Mouse (Mus musculus) heart, adult 18-20 months (tissue): ENCODE data around the gene 3100002H09Rik. TPM values are rescaled to one million over a fixed set of nuclear protein-coding genes. Genes with fewer than 3 reads are reported as not detected.

Source experiments
- DNase-seq, 2 experiments: peaks; one replicate each; pipeline ENCODE4 v3.0.0; 2021 to 2022; ENCODE audit warnings: mixed read lengths in 1 of 2
- long read RNA-seq, 2 experiments: library from polyadenylated mRNA; stranded (forward); transcript quantifications; one replicate each; pipeline ENCODE4 v2.0.0; 2021
- total RNA-seq, 2 experiments: library from RNA; stranded (reverse); gene quantifications; 2 replicates each; pipeline ENCODE4 v1.2.3; 2021

The 3100002H09Rik gene
- not detected for total RNA-seq
- long read RNA-seq, experiment 1: 0 reads
- long read RNA-seq, experiment 2: 0 reads

DNA sequence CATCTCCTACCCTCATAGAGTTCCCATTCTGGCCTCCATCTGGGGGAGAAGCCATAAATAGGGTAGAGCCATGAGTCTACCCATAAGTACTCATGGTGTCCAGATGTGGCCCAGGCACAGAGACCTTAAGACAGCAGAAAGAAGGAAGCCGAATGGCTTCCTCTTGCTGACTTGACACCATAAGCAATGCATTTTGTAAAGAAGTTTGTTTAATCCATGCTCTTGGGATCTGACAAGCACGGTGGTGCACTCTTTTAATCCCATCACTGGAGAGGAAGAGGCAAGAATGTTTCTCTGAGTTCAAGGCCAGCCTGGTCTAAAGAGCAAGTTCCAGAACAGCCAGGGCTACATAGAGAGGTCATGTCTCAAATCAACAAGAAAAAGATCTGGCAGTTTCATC, at the start of gene 3100002H09Rik:
3100002H09Rik (minus strand) TSS at position 101 of the 400 bp plus-strand sequence.
- DNase-seq: no peak

- peak in 1 of 2 experiments; percentile 39 for DNase-seq
Observed at GRCm38 (mm10) chr4:124659251-124660217, 48.9 kb upstream of the 3100002H09Rik start.

DNA sequence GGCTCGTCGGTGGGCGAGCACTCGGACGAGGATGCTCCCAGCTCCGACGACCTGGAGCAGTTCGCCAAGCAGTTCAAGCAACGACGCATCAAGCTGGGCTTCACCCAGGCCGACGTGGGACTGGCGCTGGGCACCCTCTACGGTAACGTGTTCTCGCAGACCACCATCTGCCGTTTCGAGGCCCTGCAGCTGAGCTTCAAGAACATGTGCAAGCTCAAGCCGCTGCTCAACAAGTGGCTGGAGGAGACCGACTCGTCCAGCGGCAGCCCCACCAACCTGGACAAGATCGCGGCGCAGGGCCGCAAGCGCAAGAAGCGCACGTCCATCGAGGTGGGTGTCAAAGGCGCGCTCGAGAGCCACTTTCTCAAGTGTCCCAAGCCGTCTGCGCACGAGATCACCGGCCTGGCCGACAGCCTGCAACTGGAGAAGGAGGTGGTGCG, 47.8 kb upstream of the 3100002H09Rik start:
- peak in 1 of 2 experiments; percentile 38 for DNase-seq

- no peak for DNase-seq
Observed at GRCm38 (mm10) chr4:124657781-124658180, 47.2 kb upstream of the 3100002H09Rik start.

DNA sequence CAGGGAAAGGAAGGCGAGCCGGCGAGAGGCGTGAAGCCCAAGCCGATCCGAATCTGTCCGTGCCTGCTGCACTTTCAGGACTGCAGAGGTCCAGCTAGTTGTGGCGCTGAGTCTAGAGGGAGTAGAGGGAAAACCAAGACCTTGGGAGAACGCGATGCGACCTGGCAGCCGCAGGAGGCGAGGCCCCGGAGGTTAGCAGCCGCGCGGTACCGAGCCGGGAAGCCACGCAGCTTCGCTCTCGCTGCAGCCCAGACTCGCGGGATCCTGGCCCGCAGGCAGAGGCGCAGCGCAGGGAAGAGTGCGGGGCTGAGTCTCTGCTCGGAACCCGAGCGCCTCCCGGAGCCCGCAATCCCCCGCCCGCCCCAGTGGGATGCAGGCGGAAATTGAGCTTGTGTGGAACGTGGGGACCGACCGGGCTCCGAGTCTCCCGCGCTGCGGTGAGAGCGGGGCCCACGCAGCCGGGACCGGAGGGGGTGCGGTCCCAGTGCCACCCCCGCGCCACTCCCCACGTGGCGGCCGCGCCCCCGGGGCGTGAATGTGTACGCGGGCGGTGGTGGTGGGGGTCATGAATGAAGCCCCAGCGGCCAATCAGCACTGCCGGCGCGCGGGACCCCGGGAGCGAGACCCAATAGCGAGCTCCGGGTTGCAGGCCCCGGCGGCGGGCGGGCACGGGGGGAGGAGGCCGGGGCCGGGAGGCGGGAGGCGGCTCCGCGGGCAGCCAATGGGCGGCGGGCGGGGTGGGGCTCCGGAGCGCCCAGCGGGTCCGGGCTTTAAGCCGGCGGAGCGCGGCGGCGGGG, 46.4 kb upstream of the 3100002H09Rik start:
- peak; percentile 79 to 85 for DNase-seq

- DNase-seq: peak in 1 of 2 experiments; percentile 34
Observed at GRCm38 (mm10) chr4:124656518-124656853, 45.9 kb upstream of the 3100002H09Rik start, which contains the start of gene Pou3f1. TSS of gene Pou3f1 (plus strand) at chr4:124656807.

GRCm38 (mm10) chr4:124652886-124653285, 42.3 kb upstream of the 3100002H09Rik start:
- DNase-seq: no peak

DNA sequence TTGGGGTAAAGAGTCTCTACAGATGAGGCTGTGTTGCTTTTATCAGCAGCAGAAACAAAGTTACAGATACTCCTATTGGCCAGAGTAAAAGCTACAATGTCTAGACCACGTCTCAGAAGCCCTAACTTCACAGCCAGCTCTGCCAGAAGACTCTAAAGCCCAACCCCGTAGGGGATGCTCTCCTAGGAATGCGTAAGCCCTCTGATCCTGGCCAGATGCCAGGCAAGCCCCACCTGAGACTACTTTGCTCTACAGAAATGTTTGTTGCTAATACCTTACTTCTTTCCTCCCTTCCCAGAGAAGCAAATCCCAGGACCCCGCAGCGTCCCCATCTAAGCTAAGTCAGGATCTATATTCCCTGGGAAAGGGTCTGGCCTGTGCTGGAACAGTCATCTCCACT, 37.3 kb upstream of the 3100002H09Rik start:
- DNase-seq: no peak

GRCm38 (mm10) chr4:124646591-124646990, 36.0 kb upstream of the 3100002H09Rik start:
- DNase-seq: peak; percentile 37 to 47

GRCm38 (mm10) chr4:124644974-124645433, 34.4 kb upstream of the 3100002H09Rik start:
- peak in 1 of 2 experiments; percentile 46 for DNase-seq

- DNase-seq: peak in 1 of 2 experiments; percentile 16
Observed at GRCm38 (mm10) chr4:124643859-124644258, 33.3 kb upstream of the 3100002H09Rik start.

- DNase-seq: no peak
Observed at GRCm38 (mm10) chr4:124639715-124640114, 29.1 kb upstream of the 3100002H09Rik start.

DNA sequence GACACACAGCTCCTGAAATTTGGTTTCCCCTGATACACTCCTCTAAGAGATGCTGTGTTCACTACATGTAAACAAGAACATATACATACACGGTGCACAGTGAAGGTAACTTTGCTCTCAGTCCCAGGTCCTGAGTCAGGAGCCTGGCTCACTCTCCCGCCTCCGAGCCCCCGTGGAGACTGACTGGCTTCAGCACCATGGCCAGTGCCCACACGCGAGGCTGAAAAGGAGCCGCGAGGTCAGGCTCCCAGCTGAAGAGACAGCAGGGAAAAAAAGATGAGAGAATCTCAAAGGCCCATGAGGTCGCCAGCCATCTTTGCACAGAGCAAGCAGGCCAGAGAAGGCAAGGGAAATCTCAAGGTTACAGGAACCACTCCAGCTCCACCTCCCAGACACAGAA, 22.7 kb upstream of the 3100002H09Rik start:
- peak; percentile 9 to 47 for DNase-seq

GRCm38 (mm10) chr4:124632856-124633255, 22.3 kb upstream of the 3100002H09Rik start:
- no peak for DNase-seq

- DNase-seq: no peak
Observed at GRCm38 (mm10) chr4:124631456-124631855, 20.9 kb upstream of the 3100002H09Rik start.

- no peak for DNase-seq
Observed at GRCm38 (mm10) chr4:124626836-124627235, 16.2 kb upstream of the 3100002H09Rik start.

GRCm38 (mm10) chr4:124624111-124624581, 13.5 kb upstream of the 3100002H09Rik start:
- peak in 1 of 2 experiments; percentile 7 for DNase-seq

DNA sequence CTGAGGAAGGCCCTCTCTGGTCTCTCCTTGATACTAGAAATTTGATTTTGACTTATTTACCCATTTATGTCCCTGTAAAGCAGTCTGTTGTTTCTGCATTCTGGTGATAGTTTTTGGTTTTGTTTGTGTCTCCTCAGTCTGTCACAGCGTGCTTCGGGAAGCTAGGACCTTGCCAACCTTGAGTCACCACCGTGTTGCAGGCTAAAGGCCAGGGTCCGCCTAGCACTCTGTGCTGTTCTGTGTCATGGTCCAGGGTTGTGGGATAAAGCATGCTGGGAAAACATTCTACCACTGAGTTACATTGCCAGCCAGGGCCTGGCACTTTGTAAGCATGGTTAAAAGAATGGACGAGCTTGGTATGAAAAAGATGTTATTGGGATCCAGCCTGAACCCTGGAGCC, 12.0 kb upstream of the 3100002H09Rik start:
- no peak for DNase-seq

GRCm38 (mm10) chr4:124621406-124621805, 10.8 kb upstream of the 3100002H09Rik start:
- DNase-seq: no peak

GRCm38 (mm10) chr4:124618599-124618998, 8.0 kb upstream of the 3100002H09Rik start:
- DNase-seq: no peak

- no peak for DNase-seq
Observed at GRCm38 (mm10) chr4:124616636-124617035, 6.0 kb upstream of the 3100002H09Rik start.

DNA sequence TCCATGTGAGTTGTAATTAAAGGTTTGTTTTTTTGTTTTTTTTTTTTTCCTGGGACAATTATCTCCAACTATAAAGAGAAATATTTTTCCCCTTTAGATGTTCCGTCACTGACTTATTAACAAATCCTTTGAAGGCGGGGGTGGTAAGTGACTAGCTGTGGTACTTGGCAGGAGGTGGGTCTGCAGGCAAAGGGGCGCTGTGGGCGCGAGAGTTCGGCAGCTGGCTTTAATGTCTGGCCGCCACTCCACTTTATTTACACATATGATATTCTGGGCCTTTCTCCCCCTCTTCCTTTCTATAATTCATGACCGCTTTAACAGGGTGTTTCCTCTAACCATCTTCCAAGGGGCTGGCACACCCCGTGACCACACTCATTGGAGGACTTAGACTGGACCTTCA, 5.4 kb upstream of the 3100002H09Rik start:
- DNase-seq: no peak
